Mouse (Mus musculus) forebrain, embryonic 11.5 days (tissue): Measurements from ENCODE around the gene Dpy19l3. TPM values are rescaled to one million over a fixed set of nuclear protein-coding genes. Genes with fewer than 3 reads are reported as not detected.

ENCODE experiments used
- ATAC-seq: fragments of 200-750 bp; cut with Nextera tagmentation; replicated peaks from 2 replicates; pipeline ENCODE4 v1.8.0; 2017; ENCODE audit warnings: moderate TSS enrichment; ENCODE audit not compliant: low FRiP score
- DNase-seq: peaks from one replicate; pipeline ENCODE4 v3.0.0-alpha.2; 2017; ENCODE audit warnings: low spot score
- H3K27ac ChIP-seq: fragments of 300-500 bp; sonication (generic); 2 replicates; pipeline ENCODE4 v1.5.1; 2014; ENCODE audit warnings: low read depth, low read length
- H3K27me3 ChIP-seq: fragments of 300-500 bp; sonication (generic); 2 replicates; pipeline ENCODE4 v1.6.1; 2014; ENCODE audit warnings: mild to moderate bottlenecking, low read length, mixed read lengths; ENCODE audit not compliant: control insufficient read depth, insufficient read depth
- H3K36me3 ChIP-seq: fragments of 300-500 bp; sonication (generic); 2 replicates; pipeline ENCODE4 v1.6.1; 2014; ENCODE audit warnings: mild to moderate bottlenecking, low read length, moderate library complexity, mixed read lengths; ENCODE audit not compliant: control insufficient read depth, insufficient read depth
- H3K4me1 ChIP-seq: fragments of 300-500 bp; sonication (generic); replicated peaks from 2 replicates; pipeline ENCODE4 v1.6.1; 2014; ENCODE audit warnings: low read length, mixed read lengths; ENCODE audit not compliant: control insufficient read depth, insufficient read depth
- H3K4me2 ChIP-seq: fragments of 300-500 bp; sonication (generic); 2 replicates; pipeline ENCODE4 v1.6.1; 2014; ENCODE audit warnings: low read depth, mild to moderate bottlenecking, low read length, moderate library complexity, mixed read lengths; ENCODE audit not compliant: severe bottlenecking
- H3K4me3 ChIP-seq: fragments of 300-500 bp; sonication (generic); 2 replicates; pipeline ENCODE4 v1.5.1; 2014; ENCODE audit warnings: low read depth, low read length
- H3K9ac ChIP-seq: fragments of 300-500 bp; sonication (generic); 2 replicates; pipeline ENCODE4 v1.6.1; 2014; ENCODE audit warnings: low read length
- H3K9me3 ChIP-seq: fragments of 300-500 bp; sonication (generic); 2 replicates; pipeline ENCODE4 v1.6.1; 2016; ENCODE audit warnings: low read length, mixed read lengths; ENCODE audit not compliant: control insufficient read depth
- WGBS: fragments of 180-500 bp; shearing (Covaris S2); extraction: QIAGEN DNeasy Blood & Tissue Kit; methylation state at CpG from one replicate; pipeline ENCODE4 v1.1.7; 2014; 5-methylcytosine and 5-hydroxymethylcytosine counted together
- polyA plus RNA-seq: library from polyadenylated mRNA; unstranded; fragments of >200 nt; fragmentation: Nextera tagmentation; extraction: Ambion mirVana; gene quantifications from 2 replicates; pipeline ENCODE4 v1.2.1, GENCODE M21; 2014

Dpy19l3 gene
- polyA plus RNA-seq, 1 experiment from 2014 or later, result 36.7 TPM

DNA sequence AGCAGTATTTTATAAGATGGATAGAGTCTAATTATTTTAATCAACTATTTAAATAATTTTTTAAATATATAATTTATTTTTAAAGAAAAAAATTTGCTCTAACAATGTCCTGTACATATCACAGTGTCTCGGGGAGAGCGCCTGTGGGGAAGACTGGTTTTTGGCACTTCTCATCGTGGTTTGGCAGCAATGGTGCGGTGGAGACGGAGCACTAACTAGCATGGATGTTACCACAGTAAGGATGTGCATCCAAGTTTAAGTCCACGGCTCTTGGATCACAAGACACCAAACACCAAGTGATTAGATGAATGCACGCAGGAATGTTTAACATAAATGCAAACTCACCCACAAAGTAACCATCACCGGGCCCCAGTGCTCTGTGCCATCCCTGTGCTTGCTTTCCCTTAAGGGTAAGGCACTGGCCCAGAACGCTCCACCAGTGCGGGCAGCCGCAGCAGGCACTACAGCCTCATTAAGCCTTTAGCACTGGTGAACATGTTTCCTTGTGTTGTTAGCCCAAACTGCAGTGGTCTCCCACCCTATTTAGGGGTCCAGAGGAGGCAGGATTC lies 65.4 kb downstream of the Dpy19l3 start:
- 90% methylated on average over 11 of the region's 11 CpGs for WGBS
- no peak for ATAC-seq
- Histone ChIP-seq H3K27ac (no peak overlapping the region), H3K27me3 (no peaks in the 10 kb centered on the region), H3K4me3 (no peak overlapping the region), H3K9ac (no peak overlapping the region), H3K4me2 (no peak overlapping the region), H3K9me3 (no peaks in the 10 kb centered on the region), H3K4me1 (peaks cover 5% of the 10 kb centered on the region), H3K36me3 (no peaks in the 10 kb centered on the region)
- DNase-seq, result no peak

DNA sequence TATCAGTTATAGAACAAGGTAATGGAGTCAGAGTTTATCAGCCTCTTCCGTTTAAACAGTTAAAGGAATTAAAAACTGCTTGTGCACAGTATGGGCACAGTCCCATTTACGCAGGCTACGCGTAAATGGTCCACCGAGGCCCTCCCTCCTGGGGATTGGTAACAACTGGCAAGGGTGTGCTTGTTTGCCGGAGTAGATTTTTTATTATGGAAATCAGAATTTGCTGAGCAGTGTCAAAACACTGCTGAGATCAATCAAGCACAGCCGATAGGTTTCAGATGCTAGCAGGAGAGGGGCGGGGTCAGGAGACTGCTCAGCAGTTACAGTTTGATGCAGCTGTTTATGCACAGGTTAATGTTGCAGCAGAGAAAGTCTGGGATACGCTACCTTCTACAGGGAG lies 66.0 kb downstream of the Dpy19l3 start:
- Histone ChIP-seq H3K4me1 (peaks cover 5% of the 10 kb centered on the region), H3K36me3 (no peaks in the 10 kb centered on the region), H3K27ac (no peak overlapping the region), H3K9me3 (no peaks in the 10 kb centered on the region), H3K9ac (no peak overlapping the region), H3K4me3 (no peak overlapping the region), H3K27me3 (no peaks in the 10 kb centered on the region), H3K4me2 (no peak overlapping the region)
- DNase-seq (no peak), ATAC-seq (no peak)
- 52% methylated on average over 9 of the region's 9 CpGs for WGBS

DNA sequence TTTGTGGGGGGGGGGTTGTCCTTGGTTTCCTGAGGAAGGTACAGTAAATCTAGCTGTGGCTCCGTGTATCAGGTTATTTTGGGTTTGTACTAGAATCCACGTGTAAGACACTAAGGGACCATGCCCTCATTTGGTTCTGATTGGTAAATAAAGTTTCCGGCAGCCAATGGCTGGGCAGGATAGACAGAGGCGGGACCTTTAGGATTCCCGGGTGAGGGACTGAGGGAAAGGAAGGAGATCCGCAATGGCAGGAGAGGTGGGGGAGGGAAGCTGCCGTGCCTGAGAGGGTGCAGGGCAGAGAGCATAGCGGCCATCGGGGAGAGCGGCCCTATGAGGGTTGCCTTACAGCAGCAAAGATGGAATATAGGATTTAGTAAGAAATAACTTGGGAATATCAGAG lies 67.0 kb downstream of the Dpy19l3 start:
- peaks cover 5% of the 10 kb centered on the region for H3K4me1 ChIP-seq
- no peak overlapping the region for H3K27ac ChIP-seq
- DNase-seq (no peak), ATAC-seq (peak; percentile 15; the same call in 1 of the 2 replicates)
- 22% methylated on average over 10 of the region's 10 CpGs for WGBS
- H3K36me3 ChIP-seq, result no peaks in the 10 kb centered on the region
- H3K27me3 ChIP-seq, result no peaks in the 10 kb centered on the region
- no peak overlapping the region for H3K9ac ChIP-seq
- no peak overlapping the region for H3K4me2 ChIP-seq
- no peaks in the 10 kb centered on the region for H3K9me3 ChIP-seq
- H3K4me3 ChIP-seq, result no peak overlapping the region

DNA sequence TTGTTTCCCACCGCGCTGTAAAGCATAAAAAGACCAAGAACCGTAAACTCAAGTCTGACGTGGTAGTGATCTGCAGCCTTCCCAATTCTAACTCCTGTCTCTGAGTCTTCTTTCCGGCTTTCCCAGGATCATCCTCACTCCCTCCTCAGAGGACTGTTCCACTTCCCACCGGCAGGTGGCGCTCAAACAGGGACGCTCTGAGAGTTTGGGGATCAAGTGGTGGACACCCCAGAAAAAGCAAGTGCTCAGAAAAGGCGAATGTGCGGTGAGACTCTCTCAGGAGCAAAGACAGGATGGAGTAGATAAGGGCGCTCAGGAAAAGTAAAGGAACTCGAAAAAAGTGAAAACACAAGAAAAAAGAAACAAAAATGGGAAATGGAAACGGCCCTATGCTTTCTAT lies 67.5 kb downstream of the Dpy19l3 start:
- Histone ChIP-seq H3K4me2 (no peak overlapping the region), H3K9me3 (no peaks in the 10 kb centered on the region), H3K27me3 (no peaks in the 10 kb centered on the region), H3K9ac (no peak overlapping the region), H3K27ac (no peak overlapping the region), H3K36me3 (no peaks in the 10 kb centered on the region), H3K4me3 (no peak overlapping the region), H3K4me1 (peaks cover 5% of the 10 kb centered on the region)
- no peak for ATAC-seq
- WGBS, result 31% methylated on average over 13 of the region's 13 CpGs
- peak; percentile 67 for DNase-seq

DNA sequence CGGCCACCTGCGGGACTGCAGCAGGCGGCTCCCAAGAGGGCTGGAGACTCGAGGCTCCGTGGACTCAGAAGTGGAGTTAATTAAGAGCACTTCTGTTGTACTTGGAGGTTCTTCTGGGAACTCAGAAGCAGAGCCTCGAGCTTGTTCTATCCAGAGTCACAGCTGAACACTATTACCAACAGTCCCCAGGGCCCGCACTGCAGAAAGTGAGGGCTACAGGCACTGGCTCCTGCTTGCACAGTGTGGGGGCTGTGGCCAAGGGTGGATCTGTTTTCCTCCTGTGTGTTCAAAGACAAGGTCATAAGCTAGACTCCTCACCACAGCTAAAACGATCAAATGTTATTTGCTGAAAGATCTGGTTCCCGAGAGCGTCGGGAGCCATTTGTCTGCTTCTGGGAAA lies 68.0 kb downstream of the Dpy19l3 start:
- Histone ChIP-seq H3K4me1 (peaks cover 5% of the 10 kb centered on the region), H3K27ac (no peak overlapping the region), H3K9me3 (no peaks in the 10 kb centered on the region), H3K9ac (no peak overlapping the region), H3K36me3 (no peaks in the 10 kb centered on the region), H3K27me3 (no peaks in the 10 kb centered on the region), H3K4me2 (no peak overlapping the region), H3K4me3 (no peak overlapping the region)
- DNase-seq (no peak), ATAC-seq (no peak)
- WGBS, result 72% methylated on average over 11 of the region's 11 CpGs

DNA sequence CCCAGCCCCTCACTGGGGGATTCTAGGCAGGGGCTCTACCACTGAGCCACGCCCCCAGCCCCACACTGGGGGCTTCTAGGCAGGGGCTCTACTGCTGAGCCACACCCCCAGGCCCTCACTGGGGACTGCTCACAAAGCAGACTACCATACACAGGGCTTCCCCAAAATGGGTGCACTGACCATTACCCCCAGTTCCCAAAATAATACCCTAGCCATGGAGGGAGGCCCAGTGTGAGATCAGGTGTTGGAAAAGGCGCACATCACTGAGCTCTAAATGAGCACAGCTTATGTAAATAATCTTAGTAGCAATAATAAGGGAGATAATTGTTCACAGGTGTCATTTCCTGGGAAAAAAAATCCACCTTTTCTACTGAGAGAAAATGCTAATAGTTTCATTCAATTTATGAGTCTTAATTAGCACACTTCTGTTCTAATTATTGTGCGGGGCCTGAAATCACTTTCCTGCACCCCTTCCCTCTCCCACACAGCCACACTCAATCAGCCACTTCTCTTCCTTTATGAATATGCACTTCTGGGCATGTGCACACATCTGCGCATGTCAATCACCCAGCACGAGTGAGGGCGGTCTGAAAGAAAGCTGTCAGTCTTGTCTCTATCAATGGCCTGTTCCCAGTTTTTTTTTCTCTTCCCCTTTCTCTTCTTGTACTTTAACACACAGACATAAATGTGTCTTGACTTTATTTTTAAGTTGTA lies 70.7 kb downstream of the Dpy19l3 start:
- no peak for DNase-seq
- Histone ChIP-seq H3K36me3 (no peaks in the 10 kb centered on the region), H3K4me2 (no peak overlapping the region), H3K4me1 (peaks cover 5% of the 10 kb centered on the region), H3K9ac (no peak overlapping the region), H3K9me3 (no peaks in the 10 kb centered on the region), H3K4me3 (no peak overlapping the region), H3K27ac (peak overlapping the region; percentile 55; the same call in 1 of the 2 replicates), H3K27me3 (no peaks in the 10 kb centered on the region)
- WGBS, result 62% methylated on average over 6 of the region's 6 CpGs
- ATAC-seq, result peak; percentile 75

DNA sequence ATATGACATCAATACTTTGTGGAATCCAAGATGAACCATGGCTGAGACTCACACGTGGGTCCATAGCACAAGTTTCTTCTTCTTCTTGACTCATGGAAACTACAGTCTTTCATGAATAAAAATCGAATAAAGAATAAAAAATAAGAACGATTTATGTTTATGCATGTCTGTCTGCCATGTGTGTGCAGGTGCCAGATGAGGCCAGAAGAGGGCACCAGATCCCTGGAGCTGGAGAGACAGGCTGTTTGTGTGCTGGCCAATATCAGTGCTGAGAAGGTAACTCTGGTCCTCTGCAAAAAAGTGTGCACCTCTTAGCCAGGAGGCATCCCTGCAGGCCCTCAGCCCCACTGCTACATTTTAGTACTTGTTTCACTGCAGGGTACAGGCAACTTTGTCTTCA lies 72.7 kb downstream of the Dpy19l3 start:
- WGBS, result 77% methylated on average over 3 of the region's 3 CpGs
- no peak overlapping the region for H3K4me3 ChIP-seq

DNA sequence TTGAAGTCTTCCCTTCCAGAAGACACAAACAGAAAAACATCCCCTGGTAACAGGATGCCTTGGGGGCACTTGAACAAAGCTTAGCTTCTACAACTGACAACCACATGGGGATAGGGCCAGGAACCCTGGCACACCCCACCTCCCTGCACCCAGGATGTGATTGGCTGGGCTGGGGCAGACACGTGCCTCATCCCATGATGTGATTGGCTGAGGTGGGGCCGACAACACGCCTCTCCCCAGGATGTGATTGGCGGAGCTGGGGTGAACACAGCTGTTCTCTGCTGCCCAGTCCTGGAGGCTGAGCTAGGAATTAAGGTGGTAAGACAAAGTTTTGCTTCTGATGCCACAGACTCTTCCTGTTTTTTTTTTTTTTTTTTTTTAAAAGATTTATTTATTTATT lies 75.3 kb downstream of the Dpy19l3 start:
- Histone ChIP-seq H3K4me3 (no peak overlapping the region), H3K4me2 (no peak overlapping the region), H3K36me3 (no peaks in the 10 kb centered on the region), H3K9ac (no peak overlapping the region), H3K27me3 (no peaks in the 10 kb centered on the region), H3K4me1 (peaks cover under 1% of the 10 kb centered on the region; the same call in 1 of the 2 replicates), H3K9me3 (no peaks in the 10 kb centered on the region; the same call in 1 of the 2 replicates), H3K27ac (no peak overlapping the region)
- DNase-seq (no peak), ATAC-seq (no peak)
- 78% methylated on average over 4 of the region's 4 CpGs for WGBS

More for the DNA sequence above, 72.7 kb downstream of the Dpy19l3 start:
- Histone ChIP-seq H3K36me3 (no peaks in the 10 kb centered on the region), H3K4me1 (peaks cover 5% of the 10 kb centered on the region; the same call in 1 of the 2 replicates), H3K27me3 (no peaks in the 10 kb centered on the region), H3K27ac (no peak overlapping the region), H3K4me2 (no peak overlapping the region), H3K9me3 (no peaks in the 10 kb centered on the region; the same call in 1 of the 2 replicates), H3K9ac (no peak overlapping the region)
- DNase-seq (no peak), ATAC-seq (no peak)
